Mouse (Mus musculus) colon, adult 2 months (tissue): ENCODE data around the gene Tmx4. TPM values are rescaled to one million over a fixed set of nuclear protein-coding genes. Genes with fewer than 3 reads are reported as not detected.

ENCODE experiments used
- polyA plus RNA-seq: library from polyadenylated mRNA; depleted of rRNA; stranded (reverse); fragments of >200 nt; gene quantifications from 2 replicates; pipeline ENCODE4 v1.2.3, GENCODE M21; 2012; rRNA removed

The Tmx4 gene
- polyA plus RNA-seq, result 4.8 and 7.7 TPM in 2 replicates

GRCm38 (mm10) chr2:134643514-134644300 is at the start of gene Tmx4:
TSS of gene Tmx4 (minus strand) at chr2:134644145.

GRCm38 (mm10) chr2:134554221-134554727 is 89.7 kb downstream of the Tmx4 start, which contains the start of gene Hao1:
TSS of gene Hao1 (minus strand) at chr2:134554368.

Other genes with a start within 250 kb of the Tmx4 start
- not detected in 2 replicates for gene Hao1, start 89.8 kb downstream of the Tmx4 start, polyA plus RNA-seq
- gene Plcb1, start 141.9 kb upstream of the Tmx4 start, polyA plus RNA-seq, result 3.2 and 3.6 TPM in 2 replicates